Mouse (Mus musculus): ENCODE measurements around the gene Zfp462.
A peak's percentile ranks its signal among the peaks of the same experiment; 100 is the strongest.
"Not testable (repeated sequence)": the region's sequence is repeated elsewhere in the genome, so short reads cannot be mapped to it uniquely, and the experiment has no call there.

The Zfp462 gene

GRCm38 (mm10) chr4:54950866-54951265 is 6.0 kb downstream of the Zfp462 start:
- peak; percentile 21 for DNase-seq (ENCODE audit: inconsistent ontology term)

GRCm38 (mm10) chr4:54953657-54954395 is 9.0 kb downstream of the Zfp462 start:
- no peak for DNase-seq (ENCODE audit: inconsistent ontology term)

- no peak for DNase-seq (ENCODE audit: inconsistent ontology term)
Measured at GRCm38 (mm10) chr4:54954455-54954854, 9.6 kb downstream of the Zfp462 start.

GRCm38 (mm10) chr4:54960776-54961175 is 15.9 kb downstream of the Zfp462 start:
- DNase-seq (ENCODE audit: inconsistent ontology term): no peak

GRCm38 (mm10) chr4:54962141-54962540 is 17.3 kb downstream of the Zfp462 start:
- DNase-seq (ENCODE audit: inconsistent ontology term): no peak

- no peak for DNase-seq (ENCODE audit: inconsistent ontology term)
Measured at GRCm38 (mm10) chr4:54963551-54963950, 18.7 kb downstream of the Zfp462 start.

GRCm38 (mm10) chr4:54965169-54965695 is 20.4 kb downstream of the Zfp462 start:
- peak; percentile 54 for DNase-seq (ENCODE audit: inconsistent ontology term)

GRCm38 (mm10) chr4:54966161-54966806 is 21.4 kb downstream of the Zfp462 start:
- DNase-seq (ENCODE audit: inconsistent ontology term): peak; percentile 55

GRCm38 (mm10) chr4:54967166-54967565 is 22.3 kb downstream of the Zfp462 start:
- no peak for DNase-seq (ENCODE audit: inconsistent ontology term)

GRCm38 (mm10) chr4:54967721-54968120 is 22.9 kb downstream of the Zfp462 start:
- peak; percentile 85 for DNase-seq (ENCODE audit: inconsistent ontology term)

- no peak for DNase-seq (ENCODE audit: inconsistent ontology term)
Measured at GRCm38 (mm10) chr4:54969671-54970295, 24.9 kb downstream of the Zfp462 start.

GRCm38 (mm10) chr4:54971386-54971785 is 26.5 kb downstream of the Zfp462 start:
- DNase-seq (ENCODE audit: inconsistent ontology term): no peak

- no peak for DNase-seq (ENCODE audit: inconsistent ontology term)
Measured at GRCm38 (mm10) chr4:54972096-54972495, 27.2 kb downstream of the Zfp462 start.

GRCm38 (mm10) chr4:54972827-54973560 is 28.1 kb downstream of the Zfp462 start:
- DNase-seq (ENCODE audit: inconsistent ontology term): peak; percentile 40

GRCm38 (mm10) chr4:54979771-54980472 is 35.1 kb downstream of the Zfp462 start:
- peak; percentile 95 for DNase-seq (ENCODE audit: inconsistent ontology term)

GRCm38 (mm10) chr4:54984502-54984901 is 39.7 kb downstream of the Zfp462 start:
- DNase-seq (ENCODE audit: inconsistent ontology term): peak; percentile 78

- DNase-seq (ENCODE audit: inconsistent ontology term): no peak
Measured at GRCm38 (mm10) chr4:54986671-54987070, 41.8 kb downstream of the Zfp462 start.

GRCm38 (mm10) chr4:54987256-54987655 is 42.4 kb downstream of the Zfp462 start:
- DNase-seq (ENCODE audit: inconsistent ontology term): no peak

- DNase-seq (ENCODE audit: inconsistent ontology term): no peak
Measured at GRCm38 (mm10) chr4:54987926-54988325, 43.1 kb downstream of the Zfp462 start.

- DNase-seq (ENCODE audit: inconsistent ontology term): no peak
Measured at GRCm38 (mm10) chr4:54991973-54992372, 47.1 kb downstream of the Zfp462 start.

GRCm38 (mm10) chr4:54993001-54993400 is 48.2 kb downstream of the Zfp462 start:
- not testable (repeated sequence) for DNase-seq (ENCODE audit: inconsistent ontology term)

All from Muller cell, postnatal 12 days (primary cell).